Mouse (Mus musculus) layer of hippocampus, adult 8-10 months (tissue): ENCODE measurements around the gene Myl4. TPM values are rescaled to one million over a fixed set of nuclear protein-coding genes. Genes with fewer than 3 reads are reported as not detected.

ENCODE experiments used
- DNase-seq, 2 experiments: peaks; one replicate each; pipeline ENCODE4 v3.0.0; 2022; ENCODE audit warnings: low spot score in 2 of 2
- total RNA-seq, 4 experiments: library from RNA; stranded (reverse); gene quantifications; 2 replicates each; pipeline ENCODE4 v1.2.4; 2022

Myl4 gene
- total RNA-seq, 4 experiments from 2014 or later, result 1.9 to 3.4 (median 2.7) TPM

DNA sequence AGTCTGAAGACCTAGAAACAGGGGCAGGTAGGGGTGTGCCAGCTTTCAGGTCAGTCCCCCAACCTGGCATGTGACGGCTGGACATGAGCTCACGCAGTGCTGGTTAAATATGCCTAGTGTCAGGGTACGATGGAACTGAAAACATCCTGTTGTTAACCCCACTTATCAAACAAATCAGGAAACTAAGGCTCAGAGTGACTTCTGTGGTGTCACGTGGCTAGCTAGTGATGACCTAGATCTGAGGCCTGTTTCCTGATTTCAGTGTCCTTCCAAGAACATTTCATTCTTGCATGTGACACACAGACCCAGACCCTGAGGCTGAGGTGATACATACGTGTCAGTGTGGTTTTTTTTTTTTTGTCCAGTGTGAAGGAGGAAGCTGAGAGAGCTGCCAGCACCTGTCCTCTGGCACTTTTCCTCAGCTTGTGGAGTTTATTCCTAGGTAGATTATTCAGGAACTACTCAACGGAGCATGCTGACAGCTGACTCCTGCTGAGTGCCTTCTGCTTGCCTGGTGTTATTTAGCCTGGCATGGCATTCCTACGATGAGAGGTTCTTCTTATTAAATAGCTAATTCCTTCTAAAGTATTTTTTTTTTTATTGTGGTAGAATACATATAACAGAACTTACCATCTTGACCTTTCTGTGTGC is 79.8 kb downstream of the Myl4 start:
- DNase-seq, result no peak

GRCm38 (mm10) chr11:104631306-104631705 is 80.8 kb downstream of the Myl4 start:
- DNase-seq, result no peak

- no peak for DNase-seq
These were observed 86.5 kb downstream of the Myl4 start for GRCm38 (mm10) chr11:104637010-104637409.

DNA sequence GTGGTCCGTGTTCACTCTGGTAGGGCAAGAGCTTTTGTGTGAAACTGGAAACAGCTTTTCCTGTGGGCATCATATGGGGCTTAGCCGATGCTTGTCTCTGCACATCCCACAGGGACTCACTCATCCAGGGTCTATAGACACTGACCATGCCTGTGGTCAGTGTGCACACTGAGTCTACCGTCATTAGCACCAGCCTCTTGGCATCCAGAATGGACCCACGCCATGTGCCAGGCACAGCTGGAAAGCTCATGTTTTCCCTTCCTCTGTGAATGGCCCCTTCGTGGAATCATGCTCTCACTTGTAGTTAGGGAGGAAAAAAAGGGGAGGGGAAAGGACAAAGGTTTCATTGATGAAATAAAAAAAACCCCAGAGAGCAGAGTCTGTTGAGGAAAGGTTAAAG is 87.5 kb downstream of the Myl4 start:
- DNase-seq, result no peak

DNA sequence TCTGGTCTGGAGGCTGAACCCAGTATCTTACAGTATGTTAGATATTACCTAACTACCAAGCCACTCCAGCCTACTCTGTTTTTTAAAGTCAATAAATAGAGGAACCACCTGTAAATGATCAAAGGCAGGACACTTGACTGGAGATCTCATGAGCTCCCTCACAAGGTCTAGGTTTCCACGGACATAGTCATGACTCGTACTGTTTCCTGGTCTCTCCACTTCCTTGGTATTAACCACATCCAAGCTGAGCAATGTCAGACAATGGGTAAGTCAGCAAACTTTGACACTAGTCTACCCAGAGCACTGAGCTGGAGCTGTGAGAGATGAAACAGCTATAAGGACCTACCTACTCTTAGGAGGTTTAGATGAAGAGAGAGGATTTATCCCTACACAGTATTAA is 88.4 kb downstream of the Myl4 start:
- no peak for DNase-seq

DNA sequence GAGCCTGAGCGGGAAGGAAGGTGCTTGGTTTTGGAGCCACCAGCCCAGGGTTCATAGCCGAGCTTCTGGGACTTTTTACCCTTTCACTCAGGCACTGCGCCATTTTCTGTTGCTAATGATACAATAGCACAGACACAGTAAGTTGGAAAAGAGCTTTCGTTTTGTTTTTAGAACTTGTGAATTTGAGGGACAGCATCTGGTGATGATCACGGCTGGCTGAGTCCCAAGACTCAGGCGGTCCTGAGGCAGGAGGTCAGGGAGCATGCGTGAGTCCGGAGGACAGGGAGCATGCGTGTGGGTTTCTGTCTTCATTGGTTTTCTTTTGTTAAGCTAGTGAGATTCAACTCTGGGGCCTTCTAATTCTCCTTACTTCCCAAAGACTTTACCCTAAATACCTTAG is 89.2 kb downstream of the Myl4 start:
- no peak for DNase-seq

DNA sequence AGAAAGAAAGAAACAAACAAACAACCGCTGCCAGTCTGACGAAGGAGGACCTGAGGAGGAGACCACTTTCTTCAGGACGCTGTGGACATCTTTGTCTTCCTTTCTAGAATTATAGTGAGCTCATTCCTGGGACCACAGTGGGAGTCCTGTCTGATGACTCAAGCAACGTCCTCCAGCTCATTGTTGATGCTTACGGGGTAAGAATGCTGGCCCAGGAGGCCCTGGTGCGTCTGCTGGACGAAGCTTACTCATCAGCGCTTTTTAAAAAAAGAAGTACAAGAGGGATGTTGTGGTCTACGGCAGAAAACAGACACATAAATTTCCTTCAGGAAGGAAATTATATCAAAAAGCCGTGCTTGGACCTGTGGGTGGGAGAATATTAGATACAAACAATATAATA is 90.4 kb downstream of the Myl4 start:
- no peak for DNase-seq

- no peak for DNase-seq
These were observed 92.8 kb downstream of the Myl4 start for GRCm38 (mm10) chr11:104643236-104643635.

Other genes with a start within 250 kb of the Myl4 start
- gene Kansl1, start 81.8 kb upstream of the Myl4 start, total RNA-seq, result 10 to 100 TPM; 65.0 to 79.8 (median 71.3) TPM
- 10 to 100 TPM; 50.0 to 71.7 (median 53.7) TPM for gene Cdc27, start within 50 bp of the Myl4 start, total RNA-seq
- 1 to 10 TPM; 1.4 to 4.7 (median 3.1) TPM for gene Itgb3, start 57.3 kb downstream of the Myl4 start, total RNA-seq
- gene Gm11639, start 135.0 kb downstream of the Myl4 start, total RNA-seq, result under 1 TPM; 0.31 to 0.68 (median 0.34) TPM